Mouse (Mus musculus): ENCODE data around the gene Clec16a.

Gene Clec16a

DNA sequence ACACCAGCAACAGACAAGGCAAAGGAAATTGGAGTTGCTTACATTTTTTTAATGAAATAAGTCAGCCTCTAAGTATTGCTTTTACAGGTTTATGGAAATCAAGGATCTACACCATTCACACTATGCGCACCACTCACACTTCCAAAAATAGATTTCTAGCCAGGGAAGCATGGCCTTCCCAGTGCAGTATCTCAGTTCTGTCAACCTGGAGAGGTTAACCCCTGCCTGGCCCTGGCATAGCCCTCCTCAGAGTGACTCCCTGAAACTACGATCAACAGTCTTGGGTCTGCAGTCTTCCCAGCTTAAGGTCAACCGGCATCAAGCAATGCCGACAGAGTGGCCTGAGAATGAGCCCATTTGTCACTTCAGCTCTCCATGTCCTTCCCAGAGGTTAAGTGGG lies 15.0 kb upstream of the Clec16a start:
- in situ Hi-C loops (cut with MboI, MseI), result loop anchor here in 1 of 2 experiments (10.0 kb wide), 1 partner anchor 795 kb away; the partner anchor contains the start of gene Snx29

DNA sequence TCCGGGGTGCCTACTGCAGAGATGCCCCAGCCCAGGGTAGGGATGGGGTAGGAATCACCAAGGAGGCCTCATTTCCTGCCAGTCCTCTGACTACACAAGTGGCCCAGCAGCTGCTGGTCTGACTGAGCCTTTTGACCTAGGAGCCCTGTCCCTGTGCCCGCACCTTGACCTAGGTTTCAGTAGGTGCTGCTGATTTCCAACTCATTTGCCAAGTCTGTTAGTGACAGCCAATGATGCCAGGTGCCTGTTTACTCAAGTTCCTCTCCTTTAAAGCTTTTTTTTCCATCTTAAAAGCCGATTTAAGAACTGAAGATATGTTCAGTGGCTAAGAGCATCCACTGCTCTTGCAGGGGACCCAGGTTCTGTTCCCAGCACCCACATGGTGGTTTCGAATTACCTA lies 11.4 kb upstream of the Clec16a start:
- in situ Hi-C loops (cut with MboI, MseI), result loop anchor here in 1 of 2 experiments (10.0 kb wide), 1 partner anchor 791 kb away; the partner anchor contains the start of gene Snx29

DNA sequence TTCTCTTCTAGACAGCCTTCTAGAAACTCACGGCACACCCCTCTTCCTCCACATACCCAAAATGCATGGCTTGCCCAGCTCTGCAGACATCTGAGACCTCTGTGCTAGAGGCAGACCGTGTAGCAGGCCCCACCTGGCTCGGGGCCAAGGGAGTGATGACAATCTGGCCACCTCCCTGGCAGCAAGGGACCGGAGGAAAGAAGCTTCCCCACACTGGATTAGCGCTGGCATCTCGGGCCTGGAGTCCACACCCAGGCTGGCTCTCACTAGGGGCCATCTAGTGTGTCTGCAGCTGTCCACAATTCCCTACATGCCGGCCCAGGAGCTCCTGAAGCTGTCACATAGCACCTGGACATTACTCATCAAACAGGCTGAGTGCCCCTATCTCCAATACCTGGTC lies 10.6 kb upstream of the Clec16a start:
- in situ Hi-C loops (cut with MboI, MseI), result loop anchor here in 1 of 2 experiments (10.0 kb wide), 1 partner anchor 790 kb away; the partner anchor contains the start of gene Snx29

DNA sequence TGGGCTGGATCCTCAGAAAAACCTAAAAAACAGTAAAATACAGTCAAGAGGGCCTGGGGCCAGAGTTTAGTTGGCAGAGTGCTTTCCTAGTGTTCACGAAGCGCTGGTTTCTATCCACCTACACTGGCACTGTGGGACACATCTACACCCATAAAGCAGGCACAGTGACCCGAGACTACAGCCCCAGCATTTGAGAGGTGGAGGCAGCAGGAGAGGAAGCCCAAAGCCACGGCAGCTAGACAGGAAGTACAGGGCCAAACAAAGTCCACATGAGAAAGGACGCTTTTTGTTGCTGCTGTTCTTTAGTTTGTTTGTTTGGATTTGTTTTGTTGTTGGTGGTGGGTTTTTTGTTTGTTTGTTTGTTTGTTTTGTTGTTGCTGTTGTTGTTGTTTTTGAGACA lies 8.8 kb upstream of the Clec16a start:
- in situ Hi-C loops (cut with MboI, MseI), result loop anchor here in 1 of 2 experiments (10.0 kb wide), 1 partner anchor 788 kb away; the partner anchor contains the start of gene Snx29

DNA sequence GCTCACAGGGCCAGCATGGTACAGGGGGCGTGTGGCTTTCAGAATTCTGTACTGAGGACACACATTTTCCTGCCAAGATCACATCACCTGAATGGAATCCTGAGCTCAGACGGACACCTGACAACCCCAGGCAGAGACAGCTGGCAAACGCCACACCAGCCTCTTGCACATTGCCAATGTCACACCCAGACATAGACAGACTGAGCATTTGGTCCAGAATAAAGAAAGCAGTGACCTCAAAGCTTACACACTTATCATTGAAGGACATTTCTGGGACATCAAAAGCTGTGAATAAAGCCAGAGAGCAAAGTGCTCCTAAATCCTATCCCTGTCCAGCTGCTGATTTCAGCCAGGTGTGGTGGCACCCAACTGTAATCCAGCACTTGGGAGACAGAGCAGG lies 8.2 kb upstream of the Clec16a start:
- in situ Hi-C loops (cut with MboI, MseI), result loop anchor here in 1 of 2 experiments (10.0 kb wide), 1 partner anchor 788 kb away; the partner anchor contains the start of gene Snx29

DNA sequence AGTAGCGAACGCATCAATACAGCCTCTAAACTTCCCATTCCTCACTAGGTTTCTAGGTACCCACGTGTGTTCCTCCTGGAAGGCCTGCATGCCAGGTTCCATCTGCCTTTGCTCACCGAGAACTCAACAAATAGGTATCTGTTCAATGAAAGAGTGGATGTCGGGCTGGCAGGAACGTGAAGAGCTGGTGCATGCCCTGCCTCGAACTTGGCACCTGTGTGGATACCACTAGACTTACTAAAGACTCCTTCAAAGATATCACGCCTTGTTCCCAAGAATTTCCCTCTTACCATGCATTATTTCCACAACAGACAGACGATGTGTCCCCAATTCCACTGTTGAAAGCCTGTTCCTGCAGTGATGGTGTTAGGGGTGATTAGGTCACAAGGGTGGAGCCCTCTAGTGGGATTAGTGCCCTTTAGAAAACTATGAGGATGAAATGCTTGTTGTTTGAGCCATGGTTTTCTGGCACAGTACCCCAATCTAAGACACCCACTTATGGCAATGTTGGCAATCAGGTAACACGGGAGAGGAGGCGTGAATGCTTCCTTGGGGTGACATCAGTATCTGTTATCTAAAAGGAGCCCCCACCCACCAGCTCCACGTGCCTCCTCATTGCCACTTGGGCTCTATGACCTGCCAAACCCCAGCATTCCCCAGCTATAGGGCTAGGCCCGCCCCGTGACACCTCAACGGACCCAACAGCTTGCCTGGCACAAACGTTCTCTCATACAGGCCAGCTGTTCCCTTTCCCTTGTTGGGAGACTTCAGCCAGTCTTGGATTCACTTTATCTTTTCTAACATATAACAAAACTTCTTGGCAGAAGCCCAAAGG lies 4.2 kb upstream of the Clec16a start:
- in situ Hi-C loops (cut with MboI, MseI), result no loop called here

DNA sequence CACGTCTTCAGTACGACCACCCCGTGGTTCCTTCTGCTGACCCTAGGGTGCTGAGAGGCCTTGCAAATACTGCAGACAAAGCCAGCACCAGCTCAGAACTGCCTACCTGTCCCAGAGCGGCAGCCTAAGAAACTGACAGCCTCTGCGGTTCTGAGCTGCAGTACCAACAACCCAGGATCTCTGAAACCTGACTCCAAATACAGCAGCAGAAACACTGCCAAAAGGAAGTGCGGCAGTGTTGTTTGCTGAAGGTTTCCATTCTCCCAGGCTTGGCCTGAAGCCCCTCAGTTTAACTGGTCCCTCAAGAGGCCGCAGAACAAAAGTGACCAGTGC lies 3.6 kb upstream of the Clec16a start:
- in situ Hi-C loops (cut with MboI, MseI), result no loop called here

DNA sequence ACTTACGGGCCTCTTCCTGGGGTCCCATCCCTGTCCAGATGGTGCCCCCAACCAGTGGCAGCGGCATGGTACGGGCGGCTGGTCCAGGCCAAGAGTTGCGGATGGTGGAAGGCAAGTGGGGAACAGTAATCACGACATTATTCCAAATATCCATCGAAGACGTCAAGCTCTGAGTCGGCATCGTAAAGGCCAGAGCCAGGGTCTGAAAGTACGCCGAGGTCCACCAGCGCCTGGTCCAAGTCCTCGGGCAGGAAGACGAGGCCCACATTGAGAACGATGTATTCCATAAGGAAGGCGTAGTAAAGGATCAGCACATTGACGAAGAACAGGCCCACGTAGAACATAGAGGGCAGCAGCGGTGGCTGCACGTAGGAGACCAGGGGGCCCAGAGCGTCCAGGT lies 2.9 kb upstream of the Clec16a start:
- in situ Hi-C loops (cut with MboI, MseI), result no loop called here

DNA sequence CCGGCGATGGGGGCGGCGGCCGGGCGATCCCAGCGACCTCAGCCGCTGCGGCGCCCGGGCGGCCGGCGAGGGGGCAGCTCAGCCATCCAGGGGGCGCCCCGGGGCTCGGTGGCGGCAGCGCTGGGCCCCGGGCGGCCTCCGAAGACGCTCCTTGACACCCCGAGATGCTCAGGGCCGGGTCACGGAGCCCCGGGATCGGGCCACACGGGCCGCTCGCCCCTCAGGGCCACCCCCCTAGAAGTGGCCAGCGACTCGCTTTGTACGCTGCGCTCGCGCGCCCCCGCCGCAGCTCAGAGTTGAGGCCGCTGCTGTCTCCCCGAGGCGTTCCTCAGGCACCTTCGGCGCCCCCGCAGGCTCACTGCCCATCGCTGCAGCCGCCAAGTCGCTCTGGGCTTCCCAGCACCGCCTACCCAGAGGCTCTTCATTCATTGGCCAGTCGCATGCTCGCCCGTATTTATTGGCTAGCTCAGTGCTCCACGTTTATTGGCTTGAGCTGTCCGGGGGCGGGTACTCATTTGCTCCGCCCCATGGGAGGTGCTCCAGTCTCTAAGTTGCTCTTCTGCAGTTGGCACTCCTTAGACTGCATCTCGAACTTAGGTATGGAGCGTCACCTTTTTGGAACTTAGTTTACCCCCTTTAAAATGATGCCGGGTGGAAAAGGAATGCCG lies 2.3 kb upstream of the Clec16a start, which contains the start of gene Dexi:
Dexi (minus strand) TSS at position 357 of the 668 bp plus-strand sequence.
- in situ Hi-C loops (cut with MboI, MseI), result no loop called here

DNA sequence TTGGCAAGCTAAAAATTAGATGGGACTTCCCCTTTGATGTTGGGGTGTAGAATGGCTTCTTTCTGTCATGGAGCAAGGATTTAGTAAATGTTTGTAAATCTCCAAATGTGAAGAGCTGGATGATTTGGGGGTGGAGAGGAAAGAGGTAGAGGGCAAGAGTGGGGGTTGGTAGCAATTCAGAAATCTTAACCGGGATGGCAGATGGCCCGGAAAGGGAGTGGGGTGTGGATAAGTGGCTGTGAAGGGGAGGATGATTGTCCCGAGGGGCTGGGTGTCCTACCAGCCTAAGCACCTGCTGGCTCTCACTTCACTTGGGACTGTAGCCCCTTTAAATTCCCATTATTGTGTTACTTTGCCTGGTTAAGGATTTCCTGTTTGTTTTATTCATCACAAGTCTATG lies 1.7 kb downstream of the Clec16a start:
- in situ Hi-C loops (cut with MboI, MseI), result loop anchor here in 1 of 2 experiments (5.0 kb wide), 1 partner anchor 445 kb away; no protein-coding TSS in a partner anchor

DNA sequence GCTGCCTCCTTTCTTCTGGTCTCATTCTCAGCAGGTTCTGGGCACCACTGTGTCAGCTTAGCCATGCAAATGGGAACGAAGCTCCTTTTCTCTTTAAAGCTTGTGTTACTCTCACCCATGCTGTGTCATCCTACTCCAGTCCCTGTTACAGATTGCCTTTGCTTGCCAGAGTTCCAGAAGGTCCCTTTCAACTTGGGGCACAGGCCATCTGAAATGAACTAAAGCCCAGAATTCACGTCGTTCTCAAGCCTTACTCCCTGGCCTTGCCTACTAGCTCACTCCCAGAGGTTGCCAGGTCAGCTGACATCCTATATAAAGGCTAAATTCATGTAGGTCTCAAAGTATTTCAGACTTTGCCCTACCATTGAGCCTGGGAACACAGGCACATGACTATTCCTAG lies 3.8 kb downstream of the Clec16a start:
- in situ Hi-C loops (cut with MboI, MseI), result loop anchor here in 1 of 2 experiments (5.0 kb wide), 1 partner anchor 443 kb away; no protein-coding TSS in a partner anchor

DNA sequence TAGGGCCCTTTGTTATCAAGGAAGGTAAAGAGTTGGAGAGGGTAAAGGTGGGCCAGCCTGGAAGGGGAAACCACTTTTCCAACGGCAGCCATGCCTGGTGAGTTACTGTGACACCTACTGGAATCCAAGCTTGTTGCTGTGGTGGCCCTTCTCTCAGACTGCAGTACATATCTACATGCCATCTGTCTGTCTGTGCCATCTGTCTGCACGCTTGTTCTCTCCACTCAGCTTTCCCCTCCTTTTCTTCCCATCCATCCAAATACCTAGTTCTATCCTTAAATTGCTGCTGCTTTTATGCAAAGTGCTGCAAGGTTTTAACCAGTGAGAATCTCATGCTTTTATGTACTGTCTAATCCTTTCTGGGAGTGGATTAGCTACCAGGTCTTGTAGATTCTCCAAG lies 4.5 kb downstream of the Clec16a start:
- in situ Hi-C loops (cut with MboI, MseI), result loop anchor here in 1 of 2 experiments (5.0 kb wide), 1 partner anchor 443 kb away; no protein-coding TSS in a partner anchor

DNA sequence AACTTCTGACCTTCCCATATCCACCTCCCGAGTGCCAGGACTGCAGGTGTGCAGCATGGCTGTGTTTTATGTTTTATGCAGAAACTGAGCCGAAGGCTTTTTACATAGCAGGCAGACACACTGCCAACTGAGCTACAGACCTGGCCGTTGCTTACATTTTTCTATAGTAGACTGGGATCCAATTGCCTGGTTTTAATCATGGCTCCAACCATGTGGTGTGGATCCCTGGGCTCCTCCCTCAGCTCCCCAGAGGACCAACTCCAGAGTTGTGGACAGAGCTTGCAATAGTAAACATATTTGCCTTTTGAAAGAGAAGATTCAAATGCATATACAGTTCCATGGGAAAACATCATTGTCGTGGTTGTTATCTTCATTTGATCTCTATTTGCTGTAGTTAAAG lies 6.5 kb downstream of the Clec16a start:
- in situ Hi-C loops (cut with MboI, MseI), result no loop called here

DNA sequence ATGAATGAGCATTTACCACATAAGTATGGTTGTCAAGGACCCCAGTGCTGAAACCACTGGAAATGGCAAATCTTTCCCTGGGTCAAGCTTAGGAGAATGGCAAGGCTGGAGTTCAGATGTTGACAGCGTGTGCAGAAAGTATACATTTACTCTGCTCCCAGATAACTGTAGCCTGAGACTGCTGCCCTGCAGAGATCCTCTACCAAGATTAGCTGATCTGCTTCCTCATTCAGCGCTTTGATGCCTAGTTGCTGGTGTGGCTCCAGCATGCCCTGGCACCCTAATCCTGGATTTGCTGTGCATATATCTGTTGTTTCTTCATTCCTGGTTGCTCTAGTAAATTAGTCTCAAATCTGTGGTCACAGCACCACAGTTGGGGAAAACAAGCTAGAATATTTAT lies 8.7 kb downstream of the Clec16a start:
- in situ Hi-C loops (cut with MboI, MseI), result no loop called here

DNA sequence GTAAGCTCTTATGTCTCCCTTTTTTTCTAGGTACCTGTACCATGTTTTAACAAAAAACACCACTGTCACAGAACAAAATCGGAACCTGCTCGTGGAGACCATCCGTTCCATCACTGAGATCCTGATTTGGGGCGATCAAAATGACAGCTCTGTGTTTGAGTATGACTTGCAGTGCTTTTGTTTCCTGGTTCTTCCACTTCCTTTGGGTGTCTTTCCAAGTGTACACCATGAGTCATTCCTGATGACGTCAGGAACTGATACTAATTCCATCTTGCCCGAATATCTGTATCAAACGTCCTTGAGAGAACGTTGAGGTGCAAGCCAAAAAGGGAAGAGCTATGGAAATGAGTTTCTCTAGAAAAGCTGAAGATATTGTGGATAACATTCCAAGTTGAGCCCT lies 14.9 kb downstream of the Clec16a start:
- in situ Hi-C loops (cut with MboI, MseI), result no loop called here

DNA sequence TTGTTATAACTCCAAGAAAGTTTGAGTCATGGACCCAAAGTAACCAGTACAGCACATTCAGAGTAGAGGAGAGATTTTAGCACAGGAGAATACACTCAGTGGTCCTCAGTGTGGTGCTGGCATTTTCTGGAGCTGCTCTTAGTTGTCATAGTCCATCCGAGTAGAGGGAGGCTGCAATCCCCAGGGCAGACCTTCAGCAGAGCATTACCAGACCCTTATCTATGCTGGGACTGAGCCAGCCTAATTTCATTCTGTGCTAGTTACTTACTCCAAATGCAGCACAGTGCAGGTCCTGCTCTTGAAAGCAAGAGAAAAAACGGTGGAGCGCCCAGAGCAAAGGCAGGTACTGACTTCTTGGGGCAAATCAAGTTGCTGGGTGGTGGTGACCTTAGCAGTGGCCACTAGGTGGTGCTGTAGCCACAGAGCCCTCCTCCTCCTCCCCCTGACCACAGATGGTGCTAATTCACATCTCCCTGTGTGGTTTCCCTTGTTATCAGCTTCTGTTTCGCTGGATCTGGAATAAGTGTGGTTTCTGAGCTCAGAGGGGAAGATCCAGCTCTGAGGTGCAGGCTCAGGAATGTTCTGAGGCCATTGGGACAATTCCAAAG lies 20.2 kb downstream of the Clec16a start:
- in situ Hi-C loops (cut with MboI, MseI), result loop anchor here in 1 of 2 experiments (5.0 kb wide), 1 partner anchor 302 kb away; no protein-coding TSS in a partner anchor

DNA sequence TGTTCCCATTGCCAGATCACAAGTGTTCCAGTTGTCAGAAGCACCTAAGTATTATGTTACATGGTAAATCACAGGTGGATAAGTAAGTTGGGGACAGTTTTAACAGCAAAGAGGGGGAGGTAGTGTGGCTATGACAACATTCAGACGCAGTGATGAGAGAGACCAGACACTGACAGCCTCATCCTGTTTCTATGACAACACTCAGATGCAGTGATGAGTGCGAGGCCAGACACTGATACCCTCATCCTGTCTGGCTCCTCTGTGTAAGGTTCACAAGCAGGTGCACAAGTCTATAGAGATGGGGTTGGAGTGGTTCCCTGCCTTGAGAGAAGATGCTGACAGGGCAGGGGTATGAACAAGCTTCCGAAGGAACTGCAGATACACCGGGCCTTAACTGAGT lies 22.0 kb downstream of the Clec16a start:
- in situ Hi-C loops (cut with MboI, MseI), result loop anchor here in 1 of 2 experiments (5.0 kb wide), 1 partner anchor 300 kb away; no protein-coding TSS in a partner anchor

DNA sequence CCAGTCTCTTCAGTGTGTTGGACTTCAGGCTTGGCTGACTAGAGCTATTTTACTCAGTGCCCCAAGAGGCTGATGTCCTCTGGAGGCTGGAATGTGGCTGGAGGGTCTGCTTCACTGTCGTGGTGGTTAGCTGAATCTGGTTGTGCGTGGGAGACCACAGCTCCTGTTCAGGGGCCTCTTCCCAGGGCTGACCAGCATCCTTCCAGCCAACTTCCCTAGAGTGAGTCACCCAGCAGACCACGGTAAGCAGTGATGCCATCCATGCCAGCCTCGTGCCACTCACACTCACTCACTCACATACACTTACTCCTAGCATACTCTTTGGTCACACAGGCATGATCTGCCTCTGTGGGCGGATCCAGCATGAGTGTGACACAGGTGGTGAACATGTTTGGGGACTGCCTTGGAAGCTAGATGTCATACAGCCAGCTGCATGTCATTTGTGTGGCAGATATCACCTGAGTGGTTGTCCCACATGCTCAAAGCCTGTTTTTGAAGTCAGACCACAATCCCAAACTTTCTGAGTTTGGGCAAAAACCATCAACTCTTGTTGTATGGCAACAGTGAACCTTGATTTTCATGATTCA lies 24.8 kb downstream of the Clec16a start:
- in situ Hi-C loops (cut with MboI, MseI), result loop anchor here (5.0 kb wide), 2 partner anchors 217 to 297 kb away; partner anchors contain the start of genes Socs1 (in 1 of the 2) and Tnp2 (in 1 of the 2)

DNA sequence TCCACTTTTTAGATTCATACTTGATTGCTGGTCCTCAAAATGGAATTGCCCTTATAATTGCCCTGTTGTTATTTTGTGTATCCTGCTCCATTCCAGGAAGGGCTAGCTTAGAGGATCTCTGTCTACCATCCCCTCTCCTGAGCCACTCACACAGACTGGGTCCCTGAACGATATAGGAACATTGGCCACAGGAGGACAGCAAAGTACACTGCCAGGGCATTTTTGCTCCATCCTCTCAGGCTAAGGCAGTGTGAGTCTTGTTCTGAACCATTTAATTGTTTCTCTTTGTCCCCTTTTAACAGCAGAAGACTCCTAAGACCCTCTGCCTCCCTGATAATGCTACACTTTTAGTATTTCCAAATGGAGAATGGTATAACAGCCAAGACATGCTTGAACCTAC lies 25.6 kb downstream of the Clec16a start:
- in situ Hi-C loops (cut with MboI, MseI), result loop anchor here in 1 of 2 experiments (5.0 kb wide), 2 partner anchors 217 to 297 kb away; partner anchors contain the start of genes Socs1 and Tnp2

DNA sequence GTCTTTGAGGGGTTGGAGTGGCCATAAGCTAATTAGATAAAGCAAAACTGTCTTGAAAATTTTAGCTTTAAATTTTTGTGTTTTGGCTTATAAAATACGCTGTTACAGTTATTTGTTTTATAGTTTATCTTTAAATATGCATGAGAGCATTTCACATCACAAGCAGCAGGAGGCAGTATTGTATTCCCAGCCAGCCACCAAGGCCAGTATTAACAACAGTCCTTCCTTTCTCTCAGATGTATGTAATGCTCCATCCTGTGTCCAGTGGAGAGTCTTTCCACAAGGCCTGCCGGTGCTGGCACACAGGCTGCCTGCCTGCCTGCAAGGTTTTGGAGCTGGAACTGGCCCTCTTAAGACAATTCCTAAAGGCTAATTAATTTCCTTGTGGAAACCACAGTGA lies 26.7 kb downstream of the Clec16a start:
- in situ Hi-C loops (cut with MboI, MseI), result loop anchor here in 1 of 2 experiments (5.0 kb wide), 2 partner anchors 215 to 295 kb away; partner anchors contain the start of genes Socs1 and Tnp2

DNA sequence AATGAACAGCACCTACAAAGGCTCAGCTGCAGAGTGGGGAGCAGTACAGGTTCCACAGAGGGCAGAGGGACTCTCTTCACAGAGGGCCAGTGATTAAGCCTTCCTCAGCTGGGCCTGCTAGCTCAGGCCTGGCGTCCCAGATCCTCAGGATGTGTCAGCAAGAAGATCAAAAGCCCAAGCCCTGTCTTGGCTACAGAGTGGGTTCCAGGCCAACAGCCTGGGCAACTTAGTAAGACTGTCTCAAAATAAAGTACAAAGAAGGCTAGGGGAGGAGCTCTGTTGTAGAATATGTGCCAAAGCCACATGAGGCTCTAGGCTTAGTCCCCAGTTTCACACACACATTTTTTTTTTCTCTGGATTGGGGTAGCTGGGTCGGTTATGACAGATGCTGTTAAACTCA lies 29.8 kb downstream of the Clec16a start:
- in situ Hi-C loops (cut with MboI, MseI), result loop anchor here (5.0 kb wide), 3 partner anchors 212 to 292 kb away; partner anchors contain the start of genes Prm3 (in 1 of the 2), Socs1 (in 1 of the 2) and Tnp2 (in 1 of the 2)

Measured in T-helper 17 cell (primary cell).